In genomic region chr9:118843711-118844110, GRCm38 (mm10) we compare ENCODE assay signal across 15 mouse cellular contexts.
"Had no signal": no experiment of that assay in that cellular context is flagged by ENCODE, and none has a peak within 500 bp of the region (broad histone marks: within the 10 kb centered on the region; RNA-seq: fewer than 3 reads in every experiment).

No protein-coding gene starts in this region.

- ATAC-seq: liver, embryonic 12.5 days; midbrain, embryonic 13.5 days; midbrain, embryonic 16.5 days had no signal

- DNase-seq: kidney, adult 2 months; kidney, postnatal 10 days; kidney, postnatal 36 days; left cerebral cortex, postnatal 4 days; liver; lung, adult 18-20 months; lung, postnatal 10 days; lung, postnatal 36 days; right cerebral cortex, adult 18-20 months; right cerebral cortex, postnatal 14 days; right cerebral cortex, postnatal 4 days; thymus, postnatal 36 days had no signal
